In genomic region chr10:62076248-62077134, GRCm38 (mm10) we compare ENCODE assay signal across 23 mouse cellular contexts. TPM values are rescaled to one million over a fixed set of nuclear protein-coding genes. Genes with fewer than 3 reads are reported as not detected.
A peak's percentile ranks its signal among the peaks of the same experiment; 100 is the strongest.
DNase-seq lines count a peak whose midpoint lies in the region; ATAC-seq lines count a peak whose summit lies in the region.
"Had no signal": no experiment of that assay in that cellular context is flagged by ENCODE, and none has a peak within 500 bp of the region (broad histone marks: within the 10 kb centered on the region; RNA-seq: fewer than 3 reads in every experiment).

No protein-coding gene starts in this region.

- H3K4me2 ChIP-seq in forebrain, embryonic 15.5 days (replicated peaks) = no peak overlapping the region
- H3K4me2 ChIP-seq in forebrain, embryonic 11.5 days (ENCODE audit: low read depth, low read length, severe bottlenecking) = no peak overlapping the region
- no peak overlapping the region for H3K4me2 ChIP-seq in forebrain, embryonic 16.5 days (ENCODE audit: low read length)
- no peak overlapping the region for H3K4me2 ChIP-seq in limb, embryonic 15.5 days
- no peak overlapping the region for H3K4me2 ChIP-seq in hindbrain, embryonic 16.5 days (ENCODE audit: low read length)
- H3K4me2 ChIP-seq: embryonic facial prominence, embryonic 12.5 days; heart, embryonic 15.5 days; kidney, embryonic 15.5 days; neural tube, embryonic 12.5 days had no signal

- no peaks in the 10 kb centered on the region for H3K27me3 ChIP-seq in forebrain, embryonic 15.5 days
- no peaks in the 10 kb centered on the region for H3K27me3 ChIP-seq in forebrain, embryonic 11.5 days (ENCODE audit: control insufficient read depth, insufficient read depth, low read length)
- H3K27me3 ChIP-seq in forebrain, embryonic 16.5 days (replicated peaks; ENCODE audit: control insufficient read depth, insufficient read depth, low read length) = 0 out of 2 replicates have a peak, but pooled peaks cover 4% of the 10 kb centered on the region
- H3K27me3 ChIP-seq in limb, embryonic 15.5 days = no peaks in the 10 kb centered on the region
- no peaks in the 10 kb centered on the region for H3K27me3 ChIP-seq in hindbrain, embryonic 16.5 days (replicated peaks; ENCODE audit: control insufficient read depth, insufficient read depth, low read length)
- H3K27me3 ChIP-seq: embryonic facial prominence, embryonic 12.5 days; heart, embryonic 15.5 days; kidney, embryonic 15.5 days; neural tube, embryonic 12.5 days had no signal

- no peak overlapping the region for H3K9ac ChIP-seq in forebrain, embryonic 15.5 days (replicated peaks)
- no peak overlapping the region for H3K9ac ChIP-seq in forebrain, embryonic 11.5 days (ENCODE audit: low read length)
- H3K9ac ChIP-seq in forebrain, embryonic 16.5 days (replicated peaks; ENCODE audit: low read depth, low read length) = no peak overlapping the region
- H3K9ac ChIP-seq in limb, embryonic 15.5 days = no peak overlapping the region
- no peak overlapping the region for H3K9ac ChIP-seq in hindbrain, embryonic 16.5 days (ENCODE audit: low read depth, low read length)
- H3K9ac ChIP-seq: embryonic facial prominence, embryonic 12.5 days; heart, embryonic 15.5 days; kidney, embryonic 15.5 days; liver, postnatal 0 days; neural tube, embryonic 12.5 days had no signal

- no peaks in the 10 kb centered on the region for H3K36me3 ChIP-seq in forebrain, embryonic 15.5 days
- no peaks in the 10 kb centered on the region for H3K36me3 ChIP-seq in forebrain, embryonic 11.5 days (ENCODE audit: control insufficient read depth, insufficient read depth, low read length)
- H3K36me3 ChIP-seq in forebrain, embryonic 16.5 days (ENCODE audit: control insufficient read depth, insufficient read depth) = no peaks in the 10 kb centered on the region
- no peaks in the 10 kb centered on the region for H3K36me3 ChIP-seq in limb, embryonic 15.5 days
- H3K36me3 ChIP-seq in hindbrain, embryonic 16.5 days (ENCODE audit: control insufficient read depth, insufficient read depth, low read length) = no peaks in the 10 kb centered on the region
- H3K36me3 ChIP-seq: embryonic facial prominence, embryonic 12.5 days; heart, embryonic 15.5 days; kidney, embryonic 15.5 days; midbrain, embryonic 10.5 days; neural tube, embryonic 12.5 days had no signal

- H3K27ac ChIP-seq in forebrain, embryonic 15.5 days (replicated peaks) = 0 out of 2 replicates have a peak overlapping the region, but pooled peaks have one; percentile 19
- H3K27ac ChIP-seq in forebrain, embryonic 11.5 days (ENCODE audit: low read depth, low read length) = no peak overlapping the region
- no peak overlapping the region for H3K27ac ChIP-seq in forebrain, embryonic 16.5 days (ENCODE audit: low read length)
- H3K27ac ChIP-seq in limb, embryonic 15.5 days = peak overlapping the region; percentile 18; the same call in 1 of the 2 replicates
- no peak overlapping the region for H3K27ac ChIP-seq in hindbrain, embryonic 16.5 days (ENCODE audit: low read depth, low read length)
- H3K27ac ChIP-seq: embryonic facial prominence, embryonic 12.5 days; heart, adult 2 months; heart, embryonic 15.5 days; kidney, embryonic 15.5 days; layer of hippocampus, adult 2 months; midbrain, embryonic 10.5 days; neural tube, embryonic 12.5 days had no signal

- 0 out of 2 replicates have a peak, but pooled peaks cover 3% of the 10 kb centered on the region for H3K9me3 ChIP-seq in forebrain, embryonic 15.5 days
- H3K9me3 ChIP-seq in forebrain, embryonic 11.5 days (ENCODE audit: control insufficient read depth, low read length) = no peaks in the 10 kb centered on the region; the same call in 1 of the 2 replicates
- H3K9me3 ChIP-seq in forebrain, embryonic 16.5 days (ENCODE audit: control insufficient read depth, low read length) = peaks cover 3% of the 10 kb centered on the region
- H3K9me3 ChIP-seq in limb, embryonic 15.5 days = no peaks in the 10 kb centered on the region
- H3K9me3 ChIP-seq in hindbrain, embryonic 16.5 days (ENCODE audit: control insufficient read depth, low read length) = peaks cover 4% of the 10 kb centered on the region; the same call in 1 of the 2 replicates

- H3K4me3 ChIP-seq in forebrain, embryonic 15.5 days = no peak overlapping the region
- no peak overlapping the region for H3K4me3 ChIP-seq in forebrain, embryonic 11.5 days (ENCODE audit: low read depth, low read length)
- H3K4me3 ChIP-seq in forebrain, embryonic 16.5 days (replicated peaks; ENCODE audit: low read length) = no peak overlapping the region
- no peak overlapping the region for H3K4me3 ChIP-seq in limb, embryonic 15.5 days
- no peak overlapping the region for H3K4me3 ChIP-seq in hindbrain, embryonic 16.5 days (ENCODE audit: low read length)
- H3K4me3 ChIP-seq: embryonic facial prominence, embryonic 12.5 days; heart, adult 2 months; heart, embryonic 15.5 days; kidney, embryonic 15.5 days; layer of hippocampus, adult 2 months; midbrain, embryonic 10.5 days; neural tube, embryonic 12.5 days had no signal

- no peak for DNase-seq in forebrain, embryonic 11.5 days (ENCODE audit: low spot score)
- peak; percentile 64 for DNase-seq in lung, postnatal 36 days
- no peak for DNase-seq in frontal cortex, postnatal 10 days (ENCODE audit: low spot score in 2 of 2)
- no peak for DNase-seq in Muller cell, postnatal 12 days (ENCODE audit: inconsistent ontology term)
- DNase-seq: cerebellum, postnatal 36 days; heart, adult 2 months; liver; liver, postnatal 0 days; right cerebral cortex, postnatal 25 days; thymus, postnatal 4 days had no signal

- ATAC-seq in forebrain, embryonic 15.5 days (replicated peaks) = peak; percentile 58
- no peak for ATAC-seq in forebrain, embryonic 11.5 days (replicated peaks; ENCODE audit: low FRiP score)
- ATAC-seq in forebrain, embryonic 16.5 days = peak; percentile 40; the same call in 1 of the 2 replicates
- no peak for ATAC-seq in limb, embryonic 15.5 days (ENCODE audit: insufficient number of reproducible peaks, low FRiP score, low TSS enrichment, low read depth)
- ATAC-seq in hindbrain, embryonic 16.5 days = no peak
- ATAC-seq: activated CD4-positive, CD25-positive, alpha-beta regulatory T cell, adult 4 months; liver, postnatal 0 days; Patski had no signal

- WGBS in forebrain, embryonic 15.5 days = 59% methylated on average over 11 of the region's 11 CpGs
- 90% methylated on average over 11 of the region's 11 CpGs for WGBS in forebrain, embryonic 11.5 days
- WGBS in forebrain, embryonic 16.5 days = 59% methylated on average over 11 of the region's 11 CpGs
- WGBS in limb, embryonic 15.5 days = 53% methylated on average over 11 of the region's 11 CpGs
- 58% methylated on average over 11 of the region's 11 CpGs for WGBS in hindbrain, embryonic 16.5 days

- H3K4me1 ChIP-seq in forebrain, embryonic 15.5 days = peaks cover 9% of the 10 kb centered on the region; the same call in 1 of the 2 replicates
- no peaks in the 10 kb centered on the region for H3K4me1 ChIP-seq in forebrain, embryonic 11.5 days (replicated peaks; ENCODE audit: control insufficient read depth, insufficient read depth, low read length)
- H3K4me1 ChIP-seq in forebrain, embryonic 16.5 days (replicated peaks; ENCODE audit: control insufficient read depth, insufficient read depth, low read length) = peaks cover 2% of the 10 kb centered on the region; the same call in 1 of the 2 replicates
- peaks cover 2% of the 10 kb centered on the region; the same call in 1 of the 2 replicates for H3K4me1 ChIP-seq in limb, embryonic 15.5 days
- H3K4me1 ChIP-seq in hindbrain, embryonic 16.5 days (ENCODE audit: control insufficient read depth, insufficient read depth, low read depth, low read length) = no peaks in the 10 kb centered on the region
- H3K4me1 ChIP-seq: embryonic facial prominence, embryonic 12.5 days; heart, embryonic 15.5 days; midbrain, embryonic 10.5 days; neural tube, embryonic 12.5 days had no signal

RNA-seq across cellular contexts. Expression of gene Neurog3, which starts 56.4 kb away (rescaled TPM):
- 0.24 TPM in 1 of 2 replicates, not detected in the other for polyA plus RNA-seq in forebrain, embryonic 15.5 days (2015; fragmentation: Nextera tagmentation; extraction: Ambion mirVana)
- polyA plus RNA-seq in forebrain, embryonic 11.5 days (2014; fragmentation: Nextera tagmentation; extraction: Ambion mirVana) = 0.23 and 0.48 TPM in 2 replicates
- 0.16 TPM in 1 of 2 replicates, not detected in the other for polyA plus RNA-seq in forebrain, embryonic 16.5 days (2015; fragmentation: Nextera tagmentation; extraction: Ambion mirVana)
- not detected in 2 replicates for polyA plus RNA-seq in limb, embryonic 15.5 days (2015; fragmentation: Nextera tagmentation; extraction: Ambion mirVana)
- not detected in 2 replicates for polyA plus RNA-seq in hindbrain, embryonic 16.5 days (2015; fragmentation: Nextera tagmentation; extraction: Ambion mirVana)
- polyA plus RNA-seq: activated CD4-positive, CD25-positive, alpha-beta regulatory T cell, adult 4 months; C2C12; heart, adult 2 months; heart, embryonic 15.5 days; kidney, embryonic 15.5 days; liver, postnatal 0 days; Patski had no signal

Comparison
In these comparisons a context has a peak if more than half of its experiments do, and no peak if none do; other contexts are left out.
1. ATAC-seq: peak in forebrain, embryonic 15.5 days (single experiment) and forebrain, embryonic 16.5 days (single experiment); none in forebrain, embryonic 11.5 days (single experiment), limb, embryonic 15.5 days (single experiment) and hindbrain, embryonic 16.5 days (single experiment).
2. H3K27ac ChIP-seq: peak in forebrain, embryonic 15.5 days (single experiment) and limb, embryonic 15.5 days (single experiment); none in forebrain, embryonic 11.5 days (single experiment), forebrain, embryonic 16.5 days (single experiment) and hindbrain, embryonic 16.5 days (single experiment).